In the genomic region with DNA sequence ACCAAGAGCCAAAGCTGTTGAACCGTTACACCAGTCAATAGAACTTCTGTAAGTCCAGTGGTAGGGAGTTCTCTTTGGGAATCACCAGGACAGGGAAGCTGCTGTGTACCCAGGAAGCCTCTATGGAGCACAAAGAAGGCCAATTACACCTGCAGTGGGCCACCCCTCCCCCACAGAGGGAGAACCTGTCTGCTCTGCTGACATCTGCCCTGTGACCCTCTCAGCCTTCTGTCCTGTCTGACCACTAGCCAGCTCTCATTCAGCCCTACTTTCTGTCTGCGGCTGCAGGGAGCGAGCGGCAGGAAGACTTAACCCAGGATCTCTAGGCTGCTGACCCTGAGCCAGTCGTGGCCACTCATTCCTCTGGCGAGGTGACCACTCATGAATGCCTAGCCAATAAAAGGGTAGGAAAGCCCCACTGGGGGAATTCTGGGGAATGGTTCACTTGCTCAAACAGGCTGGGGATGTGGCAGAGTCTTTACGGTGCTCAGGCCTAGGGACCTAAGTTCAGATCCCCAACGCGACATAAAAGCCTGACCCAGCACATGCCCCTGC, we compare ENCODE assay signal across 28 mouse cellular contexts. TPM values are rescaled to one million over a fixed set of nuclear protein-coding genes. Genes with fewer than 3 reads are reported as not detected.
DNase-seq lines count a peak whose midpoint lies in the region; TF ChIP-seq lines count a peak whose summit lies in the region.
"Had no signal": no experiment of that assay in that cellular context is flagged by ENCODE, and none has a peak within 500 bp of the region (broad histone marks: within the 10 kb centered on the region; RNA-seq: fewer than 3 reads in every experiment).

No protein-coding gene starts in this region.

- no peak for TF ChIP-seq CTCF in heart, adult 2 months (IDR thresholded peaks at IDR 0.05)
- no peak for TF ChIP-seq CTCF in kidney, adult 2 months (conservative IDR thresholded peaks at IDR 0.05; ENCODE audit: insufficient read depth, insufficient read length, low read depth, low read length)
- TF ChIP-seq CTCF in bone marrow macrophage, adult 2 months (IDR thresholded peaks at IDR 0.05; ENCODE audit: low read depth, low read length): no peak

- DNase-seq in cerebellum, adult 11-12 months: peak; percentile 51
- no peak for DNase-seq in cerebellum, postnatal 4 days (ENCODE audit: low spot score in 2 of 2)
- peak; percentile 91 for DNase-seq in heart, adult 11 months
- DNase-seq in heart, adult 2 months: no peak
- peak; percentile 38 for DNase-seq in kidney, adult 2 months
- no peak for DNase-seq in kidney, adult 9 months
- DNase-seq in testis, postnatal 14 days (ENCODE audit: low spot score): no peak
- DNase-seq: adrenal gland, adult 8-10 months; adrenal gland, postnatal 36 days; B cell, adult 2 months; cerebellum, adult 18-20 months; cerebellum, postnatal 25 days; forebrain, postnatal 0 days; gastrocnemius, postnatal 36 days; heart, adult 18-20 months; heart, postnatal 14 days had no signal

- intact Hi-C loops in heart, adult 2 months (cut with DNase I): no loop called here

- no peak overlapping the region for H3K27ac ChIP-seq in heart, adult 2 months
- no peak overlapping the region for H3K27ac ChIP-seq in kidney, adult 2 months (ENCODE audit: insufficient read depth, low read depth, low read length)
- peak overlapping the region; percentile 73 for H3K27ac ChIP-seq in bone marrow macrophage, adult 2 months (ENCODE audit: insufficient read depth, low read depth, low read length)
- H3K27ac ChIP-seq: forebrain, embryonic 13.5 days; heart, embryonic 15.5 days; hindbrain, postnatal 0 days had no signal

- no peaks in the 10 kb centered on the region for H3K27me3 ChIP-seq in heart, adult 2 months (ENCODE audit: control insufficient read depth, insufficient read depth, low read length)
- H3K27me3 ChIP-seq in kidney, adult 2 months (replicated peaks; ENCODE audit: control insufficient read depth, insufficient read depth, low read length): no peaks in the 10 kb centered on the region
- H3K27me3 ChIP-seq: forebrain, embryonic 13.5 days; heart, embryonic 15.5 days had no signal

- 82% methylated on average over 9 of the region's 9 CpGs for WGBS in heart, adult 2 months
- 77% methylated on average over 9 of the region's 9 CpGs for WGBS in kidney, adult 2 months

- no peak for TF ChIP-seq EP300 in heart, adult 2 months (IDR thresholded peaks at IDR 0.05; ENCODE audit: insufficient read depth, low read depth, low read length)

- peaks cover 15% of the 10 kb centered on the region for H3K36me3 ChIP-seq in heart, adult 2 months (ENCODE audit: control insufficient read depth, insufficient read depth, low read length)
- no peaks in the 10 kb centered on the region; the same call in 1 of the 2 replicates for H3K36me3 ChIP-seq in kidney, adult 2 months (ENCODE audit: control insufficient read depth, insufficient read depth, low read length)
- H3K36me3 ChIP-seq: G1E had no signal

- H3K9ac ChIP-seq in heart, adult 2 months (ENCODE audit: low read depth, low read length): no peak overlapping the region
- H3K9ac ChIP-seq: forebrain, embryonic 13.5 days; forebrain, postnatal 0 days; heart, embryonic 15.5 days had no signal

- no peak for TF ChIP-seq POLR2A in heart, adult 2 months (IDR thresholded peaks at IDR 0.05; ENCODE audit: insufficient read depth, low read depth, low read length)
- no peak for TF ChIP-seq POLR2A in kidney, adult 2 months (IDR thresholded peaks at IDR 0.05; ENCODE audit: low read depth, low read length)
- no peak for TF ChIP-seq POLR2A in bone marrow macrophage, adult 2 months (IDR thresholded peaks at IDR 0.05; ENCODE audit: borderline replicate concordance, low read depth, low read length)

- H3K4me1 ChIP-seq in heart, adult 2 months (ENCODE audit: control insufficient read depth, insufficient read depth, low read length): peaks cover 15% of the 10 kb centered on the region
- H3K4me1 ChIP-seq in kidney, adult 2 months (ENCODE audit: control insufficient read depth, insufficient read depth, low read length): peaks cover 6% of the 10 kb centered on the region; the same call in 1 of the 2 replicates
- H3K4me1 ChIP-seq in bone marrow macrophage, adult 2 months (ENCODE audit: control insufficient read depth, insufficient read depth, low read length): peaks cover 47% of the 10 kb centered on the region

- H3K79me2 ChIP-seq in heart, adult 2 months (replicated peaks; ENCODE audit: control insufficient read depth, insufficient read depth, low read length): no peaks in the 10 kb centered on the region; the same call in 1 of the 2 replicates

- no peak overlapping the region for H3K4me3 ChIP-seq in heart, adult 2 months
- no peak overlapping the region for H3K4me3 ChIP-seq in kidney, adult 2 months (ENCODE audit: insufficient read depth, low read depth, low read length)
- no peak overlapping the region for H3K4me3 ChIP-seq in bone marrow macrophage, adult 2 months (ENCODE audit: insufficient read depth, low read length)
- H3K4me3 ChIP-seq: forebrain, embryonic 13.5 days; heart, embryonic 15.5 days had no signal

RNA-seq across cellular contexts. Expression of a gene that starts 3.4 kb away (rescaled TPM):
- not detected for total RNA-seq in heart, adult 2 months (2021)
- not detected in 2 replicates for polyA plus RNA-seq in heart, adult 2 months (2012; rRNA removed)
- polyA plus RNA-seq in kidney, adult 2 months (2012; rRNA removed): not detected in 2 replicates
- not detected in 2 replicates for polyA plus RNA-seq in bone marrow macrophage, adult 2 months (2012; ENCODE audit: insufficient read depth, insufficient read length, missing spikeins)
- total RNA-seq: adrenal gland, adult 8-10 months; adrenal gland, postnatal 36 days; forebrain, postnatal 0 days; G1E; gastrocnemius, adult 18-20 months; gastrocnemius, postnatal 36 days; heart, adult 18-20 months; heart, postnatal 14 days; hematopoietic stem cell, adult 5-6 weeks; hindbrain, postnatal 0 days had no signal
- polyA plus RNA-seq: brain, embryonic 14.5 days; CD4-positive, CD25-positive, alpha-beta regulatory T cell, adult 4 months; embryonic facial prominence, embryonic 14.5 days; forebrain, embryonic 13.5 days; forebrain, postnatal 0 days; G1E; heart, embryonic 11.5 days; heart, embryonic 15.5 days; hindbrain, postnatal 0 days; intestine, embryonic 14.5 days had no signal

RNA-seq across cellular contexts. Expression of a gene that starts 6.1 kb away (rescaled TPM):
- total RNA-seq in heart, adult 2 months (2021): 100 to 1,000 TPM; 103 to 131 TPM
- 97.7 and 101 TPM in 2 replicates for polyA plus RNA-seq in heart, adult 2 months (2012; rRNA removed)
- 67.8 and 92.4 TPM in 2 replicates for polyA plus RNA-seq in kidney, adult 2 months (2012; rRNA removed)
- 79.3 and 80.4 TPM in 2 replicates for polyA plus RNA-seq in bone marrow macrophage, adult 2 months (2012; ENCODE audit: insufficient read depth, insufficient read length, missing spikeins)

RNA-seq across cellular contexts. Expression of a gene that starts 13.9 kb away (rescaled TPM):
- total RNA-seq in heart, adult 2 months (2021): 1 to 10 TPM; 2.1 to 3.2 TPM
- polyA plus RNA-seq in heart, adult 2 months (2012; rRNA removed): 5.8 and 7.0 TPM in 2 replicates
- polyA plus RNA-seq in kidney, adult 2 months (2012; rRNA removed): 2.0 TPM in 2 replicates
- polyA plus RNA-seq in bone marrow macrophage, adult 2 months (2012; ENCODE audit: insufficient read depth, insufficient read length, missing spikeins): not detected in 2 replicates
- total RNA-seq: adrenal gland, adult 8-10 months; adrenal gland, postnatal 36 days; forebrain, postnatal 0 days; G1E; gastrocnemius, adult 18-20 months; gastrocnemius, postnatal 36 days; hematopoietic stem cell, adult 5-6 weeks; hindbrain, postnatal 0 days had no signal
- polyA plus RNA-seq: CD4-positive, CD25-positive, alpha-beta regulatory T cell, adult 4 months; embryonic facial prominence, embryonic 14.5 days; forebrain, embryonic 13.5 days; forebrain, postnatal 0 days; G1E; intestine, embryonic 14.5 days had no signal

RNA-seq across cellular contexts. Expression of a gene that starts 47.6 kb away (rescaled TPM):
- total RNA-seq in heart, adult 2 months (2021): 1 to 10 TPM; 1.4 to 1.5 TPM
- 4.5 and 5.3 TPM in 2 replicates for polyA plus RNA-seq in heart, adult 2 months (2012; rRNA removed)
- 2.3 and 3.5 TPM in 2 replicates for polyA plus RNA-seq in kidney, adult 2 months (2012; rRNA removed)
- polyA plus RNA-seq in bone marrow macrophage, adult 2 months (2012; ENCODE audit: insufficient read depth, insufficient read length, missing spikeins): 0.31 TPM in 1 of 2 replicates, not detected in the other
- polyA plus RNA-seq: G1E had no signal

Comparison
In these comparisons a context has a peak if more than half of its experiments do, and no peak if none do; other contexts are left out.
1. DNase-seq: peak in cerebellum, adult 11-12 months (single experiment), heart, adult 11 months (single experiment) and kidney, adult 2 months (single experiment); none in cerebellum, postnatal 4 days (0 of 2), heart, adult 2 months (0 of 2), kidney, adult 9 months (single experiment) and testis, postnatal 14 days (single experiment).